Mouse (Mus musculus) olfactory bulb, adult 2 months (tissue): ENCODE measurements around the gene Dgkd.

Experiments used
- CTCF ChIP-seq: fragments of 200-500 bp; IDR thresholded peaks from 2 replicates; pipeline ENCODE4 v1.5.1; 2012; ENCODE audit warnings: low read depth, mild to moderate bottlenecking, low read length, moderate library complexity; ENCODE audit not compliant: insufficient read depth
- POLR2A ChIP-seq: fragments of 200-500 bp; IDR thresholded peaks from 2 replicates; pipeline ENCODE4 v1.6.1; 2012; ENCODE audit warnings: mild to moderate bottlenecking, low read depth, low read length, moderate library complexity; ENCODE audit not compliant: insufficient read depth

DNA sequence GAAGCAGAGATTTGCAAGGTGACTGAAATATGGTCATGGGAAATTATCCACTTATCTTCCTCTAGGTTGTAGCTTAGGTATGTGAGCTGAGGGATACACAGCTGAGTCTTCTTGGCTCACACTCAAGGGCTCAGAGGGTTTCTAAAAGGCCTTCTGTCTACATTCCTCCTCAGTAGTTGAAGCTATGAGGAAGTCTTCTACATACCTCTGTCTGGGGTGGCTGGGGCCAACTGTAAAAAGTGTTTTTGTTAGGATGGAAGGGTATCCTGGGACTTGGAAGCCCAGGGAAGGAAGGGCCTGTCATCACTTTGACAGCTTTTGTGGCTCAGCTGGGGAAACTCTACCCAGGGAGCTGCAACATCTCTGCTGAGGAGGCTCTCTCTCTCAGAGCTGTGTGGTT lies 18.5 kb downstream of the Dgkd start:
- TF ChIP-seq CTCF (no peak), POLR2A (no peak)
